Mouse (Mus musculus) heart, adult 18-20 months (tissue): ENCODE measurements around the gene Ppp1r16b. TPM values are rescaled to one million over a fixed set of nuclear protein-coding genes. Genes with fewer than 3 reads are reported as not detected.

Experiments
- DNase-seq, 2 experiments: peaks; one replicate each; pipeline ENCODE4 v3.0.0; 2021 to 2022; ENCODE audit warnings: mixed read lengths in 1 of 2
- total RNA-seq, 2 experiments: library from RNA; stranded (reverse); gene quantifications; 2 replicates each; pipeline ENCODE4 v1.2.3; 2021

Gene Ppp1r16b
- total RNA-seq, 2 experiments from 2014 or later: 11.6 to 16.1 TPM

GRCm38 (mm10) chr2:158689640-158690039, 24.4 kb downstream of the Ppp1r16b start:
- no peak for DNase-seq

GRCm38 (mm10) chr2:158690116-158690515, 24.9 kb downstream of the Ppp1r16b start:
- no peak for DNase-seq

- no peak for DNase-seq
Observed at GRCm38 (mm10) chr2:158692191-158692590, 27.0 kb downstream of the Ppp1r16b start.

GRCm38 (mm10) chr2:158695811-158696210, 30.6 kb downstream of the Ppp1r16b start:
- DNase-seq: no peak

GRCm38 (mm10) chr2:158696451-158696850, 31.3 kb downstream of the Ppp1r16b start:
- peak in 1 of 2 experiments; percentile 44 for DNase-seq

GRCm38 (mm10) chr2:158699908-158700307, 34.7 kb downstream of the Ppp1r16b start:
- no peak for DNase-seq

GRCm38 (mm10) chr2:158700535-158701256, 35.5 kb downstream of the Ppp1r16b start:
- no peak for DNase-seq

GRCm38 (mm10) chr2:158701505-158701904, 36.3 kb downstream of the Ppp1r16b start:
- DNase-seq: no peak

GRCm38 (mm10) chr2:158702176-158702575, 37.0 kb downstream of the Ppp1r16b start:
- no peak for DNase-seq

- DNase-seq: no peak
Observed at GRCm38 (mm10) chr2:158704720-158705119, 39.5 kb downstream of the Ppp1r16b start.

GRCm38 (mm10) chr2:158705529-158705928, 40.3 kb downstream of the Ppp1r16b start:
- no peak for DNase-seq

- no peak for DNase-seq
Observed at GRCm38 (mm10) chr2:158706704-158707408, 41.7 kb downstream of the Ppp1r16b start.

- no peak for DNase-seq
Observed at GRCm38 (mm10) chr2:158708121-158708520, 42.9 kb downstream of the Ppp1r16b start.

- no peak for DNase-seq
Observed at GRCm38 (mm10) chr2:158711929-158712751, 46.9 kb downstream of the Ppp1r16b start.

GRCm38 (mm10) chr2:158714826-158715225, 49.6 kb downstream of the Ppp1r16b start:
- DNase-seq: no peak

GRCm38 (mm10) chr2:158716066-158716465, 50.9 kb downstream of the Ppp1r16b start:
- no peak for DNase-seq

- DNase-seq: peak in 1 of 2 experiments; percentile 54
Observed at GRCm38 (mm10) chr2:158717551-158718418, 52.6 kb downstream of the Ppp1r16b start.

- DNase-seq: no peak
Observed at GRCm38 (mm10) chr2:158718816-158719549, 53.8 kb downstream of the Ppp1r16b start.

GRCm38 (mm10) chr2:158720715-158721370, 55.6 kb downstream of the Ppp1r16b start:
- DNase-seq: no peak

- DNase-seq: no peak
Observed at GRCm38 (mm10) chr2:158721481-158721880, 56.3 kb downstream of the Ppp1r16b start.
